Mouse (Mus musculus): Measurements from ENCODE around the gene Ntng2.

- no peak for TF ChIP-seq NELFE (IDR thresholded peaks at IDR 0.05; ENCODE audit: low read depth, low read length)
- no peak for TF ChIP-seq HCFC1 (IDR thresholded peaks at IDR 0.05; ENCODE audit: low read depth, low read length)
- TF ChIP-seq ZC3H11A (IDR thresholded peaks at IDR 0.05; ENCODE audit: low read depth, low read length): no peak
These were observed 54.4 kb downstream of the Ntng2 start for GRCm38 (mm10) chr2:29198446-29198845.

Measured in CH12.LX (cell line).